Mouse (Mus musculus) MEL (cell line): ENCODE results near the gene D17H6S53E. TPM values are rescaled to one million over a fixed set of nuclear protein-coding genes. Genes with fewer than 3 reads are reported as not detected.

ENCODE experiments used
- DNase-seq: peaks from one replicate; pipeline ENCODE4 v3.0.0; 2011; ENCODE audit warnings: low read depth, low spot score
- H3K27ac ChIP-seq: 2 replicates; pipeline ENCODE4 v1.5.1; 2012; ENCODE audit warnings: low read depth, mild to moderate bottlenecking, control low read depth, low read length, moderate library complexity; ENCODE audit not compliant: control insufficient read depth
- H3K27me3 ChIP-seq, 2 experiments: fragments of 150-350 bp in 1 of 2; sonication (generic) in 1 of 2; 2 replicates each; pipeline ENCODE4 v1.6.1; 2012; ENCODE audit warnings: low read length in 2 of 2, mild to moderate bottlenecking in 2 of 2, improper control_type of control experiment in 1 of 2, moderate library complexity in 1 of 2; ENCODE audit not compliant: insufficient read depth in 2 of 2, control insufficient read depth in 1 of 2
- H3K36me3 ChIP-seq, 2 experiments: 2 replicates each; pipeline ENCODE4 v1.6.1; 2012 to 2014; ENCODE audit warnings: low read length in 2 of 2, improper control_type of control experiment in 1 of 2, inconsistent platforms in 1 of 2, mild to moderate bottlenecking in 1 of 2; ENCODE audit not compliant: insufficient read depth in 2 of 2, control insufficient read depth in 1 of 2
- H3K4me1 ChIP-seq, 2 experiments: fragments of 150-350 bp in 1 of 2; sonication (generic) in 1 of 2; 2 replicates each; pipeline ENCODE4 v1.6.1; 2012; ENCODE audit warnings: low read length in 2 of 2, improper control_type of control experiment in 1 of 2, mild to moderate bottlenecking in 1 of 2; ENCODE audit not compliant: insufficient read depth in 2 of 2, control insufficient read depth in 1 of 2
- H3K4me3 ChIP-seq, 2 experiments: fragments of 150-350 bp in 1 of 2; sonication (generic) in 1 of 2; 2 replicates each; pipeline ENCODE4 v1.5.1; 2012; ENCODE audit warnings: low read depth in 2 of 2, low read length in 2 of 2, mild to moderate bottlenecking in 2 of 2, moderate library complexity in 2 of 2, control low read depth in 1 of 2, improper control_type of control experiment in 1 of 2; ENCODE audit not compliant: control insufficient read depth in 1 of 2, insufficient read depth in 1 of 2
- H3K79me2 ChIP-seq: 2 replicates; pipeline ENCODE4 v1.6.1; 2012; ENCODE audit warnings: mild to moderate bottlenecking, low read length, moderate library complexity; ENCODE audit not compliant: control insufficient read depth, poor library complexity, insufficient read depth
- H3K9ac ChIP-seq: 2 replicates; pipeline ENCODE4 v1.6.1; 2012; ENCODE audit warnings: low read depth, mild to moderate bottlenecking, control low read depth, low read length, moderate library complexity; ENCODE audit not compliant: control insufficient read depth, poor library complexity, severe bottlenecking
- H3K9me3 ChIP-seq: fragments of 150-350 bp; sonication (generic); replicated peaks from 2 replicates; pipeline ENCODE4 v1.6.1; 2012; ENCODE audit warnings: mild to moderate bottlenecking, low read length, improper control_type of control experiment, moderate library complexity; ENCODE audit not compliant: insufficient read depth
- BHLHE40 ChIP-seq: IDR thresholded peaks from 2 replicates; pipeline ENCODE4 v1.6.1; 2012; ENCODE audit warnings: low read depth, mild to moderate bottlenecking, inconsistent platforms, low read length, improper control_type of control experiment, borderline replicate concordance
- CHD1 ChIP-seq: IDR thresholded peaks from 2 replicates; pipeline ENCODE4 v1.6.1; 2012; ENCODE audit warnings: low read depth, mild to moderate bottlenecking, inconsistent platforms, low read length, improper control_type of control experiment
- CHD2 ChIP-seq: IDR thresholded peaks from 2 replicates; pipeline ENCODE4 v1.6.1; 2011; ENCODE audit warnings: low read length, improper control_type of control experiment
- E2F4 ChIP-seq: IDR thresholded peaks from 2 replicates; pipeline ENCODE4 v1.6.1; 2011; ENCODE audit warnings: low read depth, low read length, improper control_type of control experiment, borderline replicate concordance
- ELF1 ChIP-seq: IDR thresholded peaks from 2 replicates; pipeline ENCODE4 v1.6.1; 2014; ENCODE audit warnings: low read depth, mild to moderate bottlenecking, inconsistent platforms, low read length, improper control_type of control experiment, moderate library complexity
- EP300 ChIP-seq, 2 experiments: IDR thresholded peaks; 2 replicates each; pipeline ENCODE4 v1.6.1; 2011; ENCODE audit warnings: improper control_type of control experiment in 2 of 2, low read length in 2 of 2, low read depth in 1 of 2, mild to moderate bottlenecking in 1 of 2
- ETS1 ChIP-seq: IDR thresholded peaks from 2 replicates; pipeline ENCODE4 v1.6.1; 2012; ENCODE audit warnings: low read depth, mild to moderate bottlenecking, inconsistent platforms, low read length, improper control_type of control experiment, moderate library complexity
- GATA1 ChIP-seq: IDR thresholded peaks from 2 replicates; pipeline ENCODE4 v1.6.1; 2011; ENCODE audit warnings: low read depth, low read length, improper control_type of control experiment
- MXI1 ChIP-seq: IDR thresholded peaks from 2 replicates; pipeline ENCODE4 v1.6.1; 2011; ENCODE audit warnings: mild to moderate bottlenecking, low read depth, low read length, improper control_type of control experiment
- MYC ChIP-seq: IDR thresholded peaks from 2 replicates; pipeline ENCODE4 v1.6.1; 2011; ENCODE audit warnings: low read depth, mild to moderate bottlenecking, low read length, improper control_type of control experiment, moderate library complexity
- NELFE ChIP-seq: IDR thresholded peaks from 2 replicates; pipeline ENCODE4 v1.6.1; 2011; ENCODE audit warnings: low read depth, low read length, improper control_type of control experiment
- POLR2A ChIP-seq, 2 experiments: IDR thresholded peaks; 2 replicates each; pipeline ENCODE4 v1.6.1; 2011 to 2012; ENCODE audit warnings: low read length in 2 of 2, mild to moderate bottlenecking in 2 of 2, control low read depth in 1 of 2, improper control_type of control experiment in 1 of 2, low read depth in 1 of 2, moderate library complexity in 1 of 2; ENCODE audit not compliant: control insufficient read depth in 1 of 2, insufficient read depth in 1 of 2, poor library complexity in 1 of 2
- POLR2AphosphoS5 ChIP-seq: IDR thresholded peaks from 2 replicates; pipeline ENCODE4 v1.6.1; 2012; ENCODE audit warnings: low read depth, borderline replicate concordance, mild to moderate bottlenecking, inconsistent platforms, low read length, moderate library complexity, mixed read lengths
- SIN3A ChIP-seq: IDR thresholded peaks from 2 replicates; pipeline ENCODE4 v1.6.1; 2012; ENCODE audit warnings: low read length, improper control_type of control experiment, inconsistent platforms
- TAL1 ChIP-seq: IDR thresholded peaks from 2 replicates; pipeline ENCODE4 v1.6.1; 2012; ENCODE audit warnings: mild to moderate bottlenecking, inconsistent platforms, low read length, moderate library complexity, mixed read lengths
- TBP ChIP-seq: IDR thresholded peaks from 2 replicates; pipeline ENCODE4 v1.8.0; 2011; ENCODE audit warnings: low read depth, low read length, improper control_type of control experiment
- TCF12 ChIP-seq: IDR thresholded peaks from 2 replicates; pipeline ENCODE4 v1.6.1; 2014; ENCODE audit warnings: low read depth, mild to moderate bottlenecking, inconsistent platforms, low read length, improper control_type of control experiment, moderate library complexity
- UBTF ChIP-seq: IDR thresholded peaks from 2 replicates; pipeline ENCODE4 v1.6.1; 2012; ENCODE audit warnings: low read depth, mild to moderate bottlenecking, inconsistent platforms, low read length, improper control_type of control experiment, moderate library complexity, borderline replicate concordance; ENCODE audit not compliant: insufficient read depth
- USF1 ChIP-seq: IDR thresholded peaks from 2 replicates; pipeline ENCODE4 v1.6.1; 2014; ENCODE audit warnings: low read depth, mild to moderate bottlenecking, inconsistent platforms, low read length, improper control_type of control experiment, moderate library complexity
- USF2 ChIP-seq, 2 experiments: IDR thresholded peaks; 2 replicates each; pipeline ENCODE4 v1.6.1; 2011 to 2012; ENCODE audit warnings: improper control_type of control experiment in 2 of 2, low read length in 2 of 2, borderline replicate concordance in 1 of 2, inconsistent platforms in 1 of 2, low read depth in 1 of 2, mild to moderate bottlenecking in 1 of 2; ENCODE audit not compliant: insufficient read depth in 1 of 2
- ZKSCAN1 ChIP-seq: IDR thresholded peaks from 2 replicates; pipeline ENCODE4 v1.6.1; 2012; ENCODE audit warnings: low read depth, mild to moderate bottlenecking, inconsistent platforms, low read length, improper control_type of control experiment, moderate library complexity
- ZMIZ1 ChIP-seq: IDR thresholded peaks from 2 replicates; pipeline ENCODE4 v1.6.1; 2012; ENCODE audit warnings: low read depth, mild to moderate bottlenecking, inconsistent platforms, low read length, improper control_type of control experiment, moderate library complexity
- ZNF384 ChIP-seq: IDR thresholded peaks from 2 replicates; pipeline ENCODE4 v1.6.1; 2012; ENCODE audit warnings: low read depth, mild to moderate bottlenecking, inconsistent platforms, low read length, improper control_type of control experiment
- polyA plus RNA-seq, 2 experiments: library from polyadenylated mRNA; stranded (reverse) in 1 of 2; unstranded in 1 of 2; fragments of >175 nt in 1 of 2; fragments of >200 nt in 1 of 2; gene quantifications; 2 replicates each; pipeline versions ENCODE4 v1.2.1 to v1.2.4; 2012; ENCODE audit warnings: low replicate concordance in 2 of 2, low read depth in 1 of 2; ENCODE audit not compliant: insufficient read length in 2 of 2, insufficient read depth in 1 of 2, missing spikeins in 1 of 2
- total RNA-seq: library from RNA; depleted of rRNA; stranded (reverse); fragments of 300-350 nt; gene quantifications from 2 replicates; pipeline ENCODE4 v1.2.3, GENCODE M21; 2012

D17H6S53E gene
- total and polyA plus RNA-seq, 3 experiments: 11.6 to 13.6 TPM; not detected in 1

DNA sequence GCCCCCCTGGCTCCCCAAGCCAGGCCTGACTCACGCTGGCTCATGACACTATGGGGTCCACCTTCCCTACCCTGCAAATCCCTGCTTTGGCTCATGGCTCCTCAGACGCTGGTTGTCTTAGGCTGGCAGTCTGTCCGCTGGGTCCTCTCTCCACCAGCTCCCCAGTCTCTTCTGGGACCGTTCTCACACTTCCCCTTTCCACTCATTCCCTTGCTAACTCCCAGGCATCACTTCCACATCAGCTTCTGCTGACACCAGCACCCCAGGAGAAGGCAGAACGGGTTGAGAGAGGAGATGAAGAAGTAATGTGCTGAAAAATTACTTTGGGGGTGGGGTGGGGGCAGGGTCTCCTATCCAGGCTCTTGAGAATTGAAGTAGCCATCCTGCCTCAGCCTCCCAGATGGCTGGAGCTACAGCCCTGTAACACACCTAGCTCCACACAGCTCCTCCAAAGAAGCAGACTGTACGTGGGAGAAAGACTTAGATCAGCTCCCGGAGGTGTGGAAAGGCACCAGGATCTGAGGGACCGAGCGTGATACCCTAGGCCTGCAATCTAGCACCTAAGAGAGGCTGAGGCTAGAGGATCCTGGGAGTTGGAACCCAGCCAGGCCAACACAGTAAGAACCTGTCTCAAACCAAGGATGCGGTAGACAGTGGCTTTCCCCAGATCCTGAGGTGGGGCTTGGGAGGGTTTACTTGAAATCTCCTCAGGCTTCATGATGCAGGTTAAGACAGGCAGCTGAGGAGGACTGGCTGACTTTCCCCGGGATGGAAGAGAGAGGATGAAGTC, 46.5 kb downstream of the D17H6S53E start:
- Histone ChIP-seq H3K4me3 (no peak overlapping the region), H3K9me3 (no peaks in the 10 kb centered on the region), H3K36me3 (peaks cover 0 to 15% of the 10 kb centered on the region in 2 experiments; a peak in 2 of 4 replicates), H3K27ac (peak overlapping the region; percentile 29; the same call in 1 of the 2 replicates), H3K9ac (peak overlapping the region; percentile 39), H3K27me3 (no peaks in the 10 kb centered on the region), H3K79me2 (no peaks in the 10 kb centered on the region), H3K4me1 (peaks cover 12 to 22% of the 10 kb centered on the region in 2 experiments)
- TF ChIP-seq TCF12: no peak
- no peak for TF ChIP-seq SIN3A
- TF ChIP-seq POLR2A (IDR thresholded peaks at IDR 0.05; ENCODE audit: control insufficient read depth in 1 of 2, insufficient read depth in 1 of 2, low read depth in 1 of 2, low read length in 2 of 2, poor library complexity in 1 of 2): 0 out of 4 replicates have a peak, but pooled peaks of 1 of the 2 experiments have one; percentile 33
- TF ChIP-seq ETS1: 0 out of 2 replicates have a peak, but pooled peaks have one; percentile 7
- no peak for TF ChIP-seq USF2 (IDR thresholded peaks at IDR 0.05; ENCODE audit: borderline replicate concordance in 1 of 2, insufficient read depth in 1 of 2, low read depth in 1 of 2, low read length in 2 of 2)
- no peak for TF ChIP-seq ZKSCAN1
- no peak for TF ChIP-seq EP300 (IDR thresholded peaks at IDR 0.05; ENCODE audit: low read depth in 1 of 2, low read length in 2 of 2)
- TF ChIP-seq UBTF: no peak
- TF ChIP-seq ZMIZ1: no peak
- no peak for TF ChIP-seq CHD1
- no peak for TF ChIP-seq TBP
- TF ChIP-seq E2F4: no peak
- no peak for TF ChIP-seq ELF1
- TF ChIP-seq NELFE: no peak
- peak; percentile 76 for DNase-seq

GRCm38 (mm10) chr17:35173329-35173728, 47.2 kb downstream of the D17H6S53E start:
- Histone ChIP-seq H3K27ac (peak overlapping the region; percentile 29), H3K4me1 (peaks cover 12 to 22% of the 10 kb centered on the region in 2 experiments), H3K79me2 (no peaks in the 10 kb centered on the region), H3K27me3 (no peaks in the 10 kb centered on the region), H3K9me3 (no peaks in the 10 kb centered on the region), H3K36me3 (peaks cover 0 to 15% of the 10 kb centered on the region in 2 experiments; a peak in 2 of 4 replicates), H3K9ac (peak overlapping the region; percentile 3), H3K4me3 (no peak overlapping the region; a peak in 1 of 4 replicates)
- no peak for TF ChIP-seq MXI1
- TF ChIP-seq TAL1: no peak
- no peak for TF ChIP-seq MYC
- no peak for TF ChIP-seq GATA1
- no peak for TF ChIP-seq BHLHE40
- no peak for TF ChIP-seq POLR2AphosphoS5
- no peak for TF ChIP-seq CHD2
- no peak for TF ChIP-seq ZNF384
- TF ChIP-seq NELFE: no peak
- TF ChIP-seq USF1: no peak
- no peak for DNase-seq
